Mouse (Mus musculus): Measurements from ENCODE around the gene Mall.

DNA sequence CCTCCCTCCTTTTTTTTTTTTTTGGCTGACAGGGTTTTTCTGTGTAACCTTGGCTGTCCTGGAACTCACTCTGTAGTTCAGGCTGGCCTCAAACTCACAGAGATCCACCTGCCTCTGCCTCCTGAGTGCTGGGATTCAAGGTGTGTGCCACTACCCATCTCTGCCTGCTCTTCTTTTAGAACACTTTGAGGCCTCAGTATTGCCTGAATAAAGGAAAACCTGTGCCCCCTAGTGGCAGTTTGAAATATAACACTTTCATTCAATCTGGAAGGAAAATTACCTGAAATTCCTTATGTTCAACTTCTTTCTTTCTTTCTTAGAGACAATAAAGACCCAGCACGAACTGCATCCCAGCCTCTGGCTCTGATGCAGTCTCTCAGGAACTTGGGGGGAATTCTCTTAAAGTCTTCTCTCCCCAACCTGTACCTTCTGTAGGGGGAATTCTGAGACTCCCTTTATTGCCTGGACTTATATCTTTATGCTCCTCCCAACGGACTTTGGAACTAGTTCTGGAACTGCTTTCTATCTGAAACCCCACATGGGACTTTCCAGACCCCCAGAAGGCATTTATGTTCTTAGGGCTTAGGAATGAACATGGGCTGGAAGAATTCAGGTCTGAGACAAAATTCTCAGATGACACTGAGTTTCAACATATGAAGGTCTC is 61.8 kb downstream of the Mall start:
- TF ChIP-seq MYOD1 (IDR thresholded peaks at IDR 0.05; ENCODE audit: control insufficient read depth in 1 of 3, insufficient read length in 2 of 3, low read depth in 2 of 3) = no peak
- TF ChIP-seq POLR2A (IDR thresholded peaks at IDR 0.05; ENCODE audit: insufficient read length, low read depth) = no peak
- TF ChIP-seq TCF12 (IDR thresholded peaks at IDR 0.05; ENCODE audit: insufficient read depth, poor library complexity, severe bottlenecking) = no peak
